Mouse (Mus musculus) heart, adult 2 months (tissue): ENCODE results near the gene Tfpi. TPM values are rescaled to one million over a fixed set of nuclear protein-coding genes. Genes with fewer than 3 reads are reported as not detected.
A peak's percentile ranks its signal among the peaks of the same experiment; 100 is the strongest.

ENCODE experiments used
- DNase-seq, 2 experiments: peaks; one replicate each; pipeline ENCODE4 v3.0.0; 2021
- H3K27ac ChIP-seq: fragments of 200-600 bp; 2 replicates; pipeline ENCODE4 v1.8.1; 2022
- H3K27me3 ChIP-seq: fragments of 200-500 bp; 2 replicates; pipeline ENCODE4 v1.6.1; 2012; ENCODE audit warnings: mild to moderate bottlenecking, low read length, inconsistent platforms, mixed read lengths; ENCODE audit not compliant: control insufficient read depth, insufficient read depth
- H3K36me3 ChIP-seq: fragments of 200-500 bp; 2 replicates; pipeline ENCODE4 v1.6.1; 2012; ENCODE audit warnings: low read length, inconsistent platforms; ENCODE audit not compliant: control insufficient read depth, insufficient read depth
- H3K4me1 ChIP-seq: fragments of 200-500 bp; 2 replicates; pipeline ENCODE4 v1.6.1; 2011; ENCODE audit warnings: low read length; ENCODE audit not compliant: control insufficient read depth, insufficient read depth
- H3K4me3 ChIP-seq: fragments of 200-600 bp; 2 replicates; pipeline ENCODE4 v1.8.1; 2022
- H3K79me2 ChIP-seq: fragments of 200-500 bp; replicated peaks from 2 replicates; pipeline ENCODE4 v1.6.1; 2012; ENCODE audit warnings: mild to moderate bottlenecking, inconsistent platforms, low read length, moderate library complexity, mixed read lengths; ENCODE audit not compliant: control insufficient read depth, insufficient read depth
- H3K9ac ChIP-seq: fragments of 200-500 bp; 2 replicates; pipeline ENCODE4 v1.6.1; 2012; ENCODE audit warnings: low read depth, mild to moderate bottlenecking, control low read depth, inconsistent platforms, low read length, mixed read lengths
- CTCF ChIP-seq: fragments of 200-600 bp; IDR thresholded peaks from 2 replicates; pipeline ENCODE4 v1.8.1; 2022; ENCODE audit warnings: antibody characterized with exemption, mild to moderate bottlenecking, moderate library complexity
- EP300 ChIP-seq: fragments of 200-500 bp; IDR thresholded peaks from 2 replicates; pipeline ENCODE4 v1.6.1; 2011; ENCODE audit warnings: low read depth, low read length, control low read depth; ENCODE audit not compliant: insufficient read depth
- POLR2A ChIP-seq: fragments of 200-500 bp; IDR thresholded peaks from 2 replicates; pipeline ENCODE4 v1.6.1; 2011; ENCODE audit warnings: mild to moderate bottlenecking, low read depth, low read length, control low read depth; ENCODE audit not compliant: insufficient read depth
- whole genome bisulfite sequencing: fragments of 180-500 bp; shearing (Covaris S2); methylation state at CpG from one replicate; pipeline ENCODE4 v1.1.7; 2018; 5-methylcytosine and 5-hydroxymethylcytosine counted together
- intact Hi-C: fragments of 180-260 bp; cut with DNase I; formaldehyde crosslinking; loops from one replicate; pipeline ENCODE4 v1.15.1; 2025
- polyA plus RNA-seq: library from polyadenylated mRNA; depleted of rRNA; stranded (reverse); fragments of >200 nt; gene quantifications from 2 replicates; pipeline ENCODE4 v1.2.3, GENCODE M21; 2012
- total RNA-seq, 2 experiments: library from RNA; stranded (reverse); gene quantifications; 2 replicates each; pipeline ENCODE4 v1.2.3; 2021

Tfpi gene
- total and polyA plus RNA-seq, 3 experiments, result 19.9 to 56.9 (median 54.1) TPM

GRCm38 (mm10) chr2:84481863-84482262, 5.3 kb upstream of the Tfpi start:
- TF ChIP-seq POLR2A, result peak; percentile 58; the same call in 1 of the 2 replicates
- 0 out of 2 replicates have a peak, but pooled peaks have one; percentile 43 for TF ChIP-seq EP300
- no peak for TF ChIP-seq CTCF
- DNase-seq, result peak in 1 of 2 experiments; percentile 57
- Histone ChIP-seq H3K4me1 (peaks cover 3% of the 10 kb centered on the region), H3K79me2 (no peaks in the 10 kb centered on the region), H3K36me3 (peaks cover 2% of the 10 kb centered on the region; the same call in 1 of the 2 replicates), H3K27me3 (no peaks in the 10 kb centered on the region), H3K9ac (no peak overlapping the region), H3K4me3 (peak overlapping the region; percentile 27; the same call in 1 of the 2 replicates), H3K27ac (peak overlapping the region; percentile 65)
- intact Hi-C loops, result loop anchor here (10.0 kb wide), 1 partner anchor 183 kb away; no protein-coding TSS in a partner anchor
- 21% methylated on average over 7 of the region's 7 CpGs for WGBS

- intact Hi-C loops, result loop anchor here (1.0 kb wide), 1 partner anchor 24 kb away; no protein-coding TSS in a partner anchor
- peak in 1 of 2 experiments; percentile 33 for DNase-seq
- TF ChIP-seq POLR2A, result no peak
- TF ChIP-seq CTCF, result peak; percentile 88
- Histone ChIP-seq H3K9ac (peak overlapping the region; percentile 77), H3K4me1 (peaks cover 12% of the 10 kb centered on the region), H3K36me3 (peaks cover 11% of the 10 kb centered on the region), H3K27ac (peak overlapping the region; percentile 16; the same call in 1 of the 2 replicates), H3K27me3 (no peaks in the 10 kb centered on the region), H3K4me3 (peak overlapping the region; percentile 37), H3K79me2 (no peaks in the 10 kb centered on the region)
- WGBS, result 3% methylated on average over 3 of the region's 3 CpGs
Observed at GRCm38 (mm10) chr2:84479036-84479435, 2.5 kb upstream of the Tfpi start.

GRCm38 (mm10) chr2:84477759-84478158, 1.2 kb upstream of the Tfpi start:
- 95% methylated on average over 6 of the region's 6 CpGs for WGBS
- no peak overlapping the region for H3K9ac ChIP-seq
- TF ChIP-seq CTCF (no peak), POLR2A (no peak), EP300 (no peak)
- H3K4me3 ChIP-seq, result no peak overlapping the region
- peaks cover 13% of the 10 kb centered on the region for H3K36me3 ChIP-seq
- intact Hi-C loops, result no loop called here
- H3K79me2 ChIP-seq, result no peaks in the 10 kb centered on the region
- no peak for DNase-seq
- no peaks in the 10 kb centered on the region for H3K27me3 ChIP-seq
- H3K4me1 ChIP-seq, result peaks cover 12% of the 10 kb centered on the region
- no peak overlapping the region for H3K27ac ChIP-seq

GRCm38 (mm10) chr2:84476131-84476530, 444 bp downstream of the Tfpi start:
- WGBS, result 2% methylated on average over 3 of the region's 3 CpGs

GRCm38 (mm10) chr2:84475601-84476000, 974 bp downstream of the Tfpi start:
- Histone ChIP-seq H3K79me2 (0 out of 2 replicates have a peak, but pooled peaks cover 1% of the 10 kb centered on the region), H3K27me3 (no peaks in the 10 kb centered on the region), H3K36me3 (peaks cover 13% of the 10 kb centered on the region), H3K4me3 (peak overlapping the region; percentile 34), H3K4me1 (peaks cover 12% of the 10 kb centered on the region), H3K9ac (no peak overlapping the region), H3K27ac (peak overlapping the region; percentile 72)
- WGBS, result 0% methylated on average over 1 of the region's 1 CpGs
- TF ChIP-seq CTCF (no peak), POLR2A (no peak), EP300 (no peak)
- intact Hi-C loops, result no loop called here
- DNase-seq, result no peak

More at GRCm38 (mm10) chr2:84476131-84476530, 444 bp downstream of the Tfpi start:
- Histone ChIP-seq H3K27me3 (no peaks in the 10 kb centered on the region), H3K4me3 (peak overlapping the region; percentile 51), H3K27ac (peak overlapping the region; percentile 75), H3K9ac (peak overlapping the region; percentile 64), H3K36me3 (peaks cover 13% of the 10 kb centered on the region), H3K79me2 (no peaks in the 10 kb centered on the region), H3K4me1 (peaks cover 12% of the 10 kb centered on the region)
- no peak for DNase-seq
- intact Hi-C loops, result no loop called here
- no peak for TF ChIP-seq POLR2A
- no peak for TF ChIP-seq EP300
- TF ChIP-seq CTCF, result no peak

- intact Hi-C loops, result no loop called here
- H3K36me3 ChIP-seq, result peaks cover 13% of the 10 kb centered on the region
- peak overlapping the region; percentile 68 for H3K27ac ChIP-seq
- peaks cover 12% of the 10 kb centered on the region for H3K4me1 ChIP-seq
- H3K27me3 ChIP-seq, result no peaks in the 10 kb centered on the region
- DNase-seq, result peak; percentile 38 to 39
- WGBS, result 9% methylated on average over 6 of the region's 6 CpGs
- H3K79me2 ChIP-seq, result 0 out of 2 replicates have a peak, but pooled peaks cover 1% of the 10 kb centered on the region
- TF ChIP-seq EP300 (peak; percentile 69; the same call in 1 of the 2 replicates), CTCF (no peak), POLR2A (0 out of 2 replicates have a peak, but pooled peaks have one; percentile 33)
- peak overlapping the region; percentile 50; the same call in 1 of the 2 replicates for H3K9ac ChIP-seq
- no peak overlapping the region for H3K4me3 ChIP-seq
Observed at GRCm38 (mm10) chr2:84474651-84475050, 1.9 kb downstream of the Tfpi start.
